Mouse (Mus musculus): Measurements from ENCODE around the gene Mrpl17. TPM values are rescaled to one million over a fixed set of nuclear protein-coding genes. Genes with fewer than 3 reads are reported as not detected.

Mrpl17 gene
- 160 TPM for polyA plus RNA-seq (2017; shearing (Covaris generic))

GRCm38 (mm10) chr7:105810877-105811489, at the start of gene Mrpl17:
Gene Mrpl17, minus strand, starts transcription at chr7:105811099.

GRCm38 (mm10) chr7:105787285-105788140, 23.4 kb downstream of the Mrpl17 start, which contains the start of gene Dchs1:
Gene Dchs1, minus strand, starts transcription at chr7:105787654.

Other genes with a start within 250 kb of the Mrpl17 start
- gene Apbb1, start 229.4 kb downstream of the Mrpl17 start, polyA plus RNA-seq (2017; shearing (Covaris generic)), result 7.1 TPM
- gene Hpx, start 211.0 kb downstream of the Mrpl17 start, polyA plus RNA-seq (2017; shearing (Covaris generic)), result not detected
- gene Trim3, start 177.5 kb downstream of the Mrpl17 start, polyA plus RNA-seq (2017; shearing (Covaris generic)), result 2.4 TPM
- 218 TPM for gene Timm10b, start 171.0 kb downstream of the Mrpl17 start, polyA plus RNA-seq (2017; shearing (Covaris generic))
- gene Arfip2, start 170.7 kb downstream of the Mrpl17 start, polyA plus RNA-seq (2017; shearing (Covaris generic)), result 25.1 TPM
- gene Gm45799, start 170.5 kb downstream of the Mrpl17 start, polyA plus RNA-seq (2017; shearing (Covaris generic)), result 11.4 TPM
- gene Dnhd1, start 160.3 kb downstream of the Mrpl17 start, polyA plus RNA-seq (2017; shearing (Covaris generic)), result 2.2 TPM
- gene Ilk, start 74.5 kb downstream of the Mrpl17 start, polyA plus RNA-seq (2017; shearing (Covaris generic)), result 215 TPM
- gene Rrp8, start 73.7 kb downstream of the Mrpl17 start, polyA plus RNA-seq (2017; shearing (Covaris generic)), result 37.0 TPM
- 18.6 TPM for gene Taf10, start 66.7 kb downstream of the Mrpl17 start, polyA plus RNA-seq (2017; shearing (Covaris generic))
- 127 TPM for gene Tpp1, start 58.9 kb downstream of the Mrpl17 start, polyA plus RNA-seq (2017; shearing (Covaris generic))
- gene Dchs1, start 23.4 kb downstream of the Mrpl17 start, polyA plus RNA-seq (2017; shearing (Covaris generic)), result not detected
- gene Gm4070, start 142.9 kb upstream of the Mrpl17 start, polyA plus RNA-seq (2017; shearing (Covaris generic)), result 369 TPM

Measured in activated CD4-positive, CD25-positive, alpha-beta regulatory T cell, adult 9 weeks (primary cell).